Comparison of ENCODE assay signal across 15 mouse cellular contexts in genomic region chr1:191085597-191085996, GRCm38 (mm10). TPM values are rescaled to one million over a fixed set of nuclear protein-coding genes. Genes with fewer than 3 reads are reported as not detected.
DNase-seq lines count a peak whose midpoint lies in the region; ATAC-seq and TF ChIP-seq lines count a peak whose summit lies in the region.
"Had no signal": no experiment of that assay in that cellular context is flagged by ENCODE, and none has a peak within 500 bp of the region (broad histone marks: within the 10 kb centered on the region; RNA-seq: fewer than 3 reads in every experiment).

No protein-coding gene starts in this region.

- peak overlapping the region; percentile 41; the same call in 1 of the 2 replicates for H3K4me3 ChIP-seq in G1E (ENCODE audit: low read depth, low read length)
- H3K4me3 ChIP-seq in hindbrain, embryonic 12.5 days, result no peak overlapping the region
- H3K4me3 ChIP-seq: heart, embryonic 12.5 days; limb, embryonic 15.5 days; myocyte had no signal

- no peak overlapping the region for H3K4me2 ChIP-seq in hindbrain, embryonic 12.5 days (replicated peaks)
- H3K4me2 ChIP-seq: heart, embryonic 12.5 days; limb, embryonic 15.5 days had no signal

- no peak overlapping the region for H3K27ac ChIP-seq in hindbrain, embryonic 12.5 days
- H3K27ac ChIP-seq: limb, embryonic 15.5 days had no signal

- no peak overlapping the region for H3K9ac ChIP-seq in hindbrain, embryonic 12.5 days
- H3K9ac ChIP-seq: heart, embryonic 12.5 days; limb, embryonic 15.5 days had no signal

- no peaks in the 10 kb centered on the region for H3K9me3 ChIP-seq in G1E (replicated peaks)
- no peaks in the 10 kb centered on the region for H3K9me3 ChIP-seq in hindbrain, embryonic 12.5 days (replicated peaks)
- H3K9me3 ChIP-seq: heart, embryonic 12.5 days; limb, embryonic 15.5 days had no signal

- no peak for TF ChIP-seq CTCF in G1E (IDR thresholded peaks at IDR 0.05; ENCODE audit: low read depth, low read length)

- H3K4me1 ChIP-seq in G1E (ENCODE audit: insufficient read depth, low read depth, low read length), result peaks cover 70% of the 10 kb centered on the region
- H3K4me1 ChIP-seq in hindbrain, embryonic 12.5 days, result no peaks in the 10 kb centered on the region

- no peaks in the 10 kb centered on the region for H3K27me3 ChIP-seq in G1E (ENCODE audit: insufficient read depth, low read length)
- no peaks in the 10 kb centered on the region for H3K27me3 ChIP-seq in hindbrain, embryonic 12.5 days
- H3K27me3 ChIP-seq: heart, embryonic 12.5 days; limb, embryonic 15.5 days had no signal

- peak; percentile 37; the same call in 1 of the 2 replicates for ATAC-seq in G1E (ENCODE audit: extremely low read depth, insufficient number of reproducible peaks, low FRiP score, poor library complexity, severe bottlenecking)
- ATAC-seq in hindbrain, embryonic 12.5 days (ENCODE audit: low FRiP score), result no peak

- H3K36me3 ChIP-seq in G1E (replicated peaks), result peaks cover 72% of the 10 kb centered on the region
- H3K36me3 ChIP-seq in hindbrain, embryonic 12.5 days, result peaks cover 14% of the 10 kb centered on the region

- peak; percentile 41 to 43 for DNase-seq in B cell, adult 2 months
- peak; percentile 63 for DNase-seq in G1E (ENCODE audit: low spot score)
- peak; percentile 40 for DNase-seq in liver
- peak; percentile 57 for DNase-seq in lung, postnatal 36 days
- DNase-seq in testis, postnatal 10 days (ENCODE audit: low spot score), result no peak
- no peak for DNase-seq in cerebellum, adult 18-20 months
- DNase-seq in urinary bladder, postnatal 14 days (ENCODE audit: low spot score), result no peak

- WGBS in hindbrain, embryonic 12.5 days, result 81% methylated on average over 12 of the region's 12 CpGs

RNA-seq across cellular contexts. Expression of gene Batf3, which starts 12.1 kb away (rescaled TPM):
- total RNA-seq in G1E (2014; fragmentation: Nextera tagmentation), result not detected in 2 replicates
- 0.11 TPM in 1 of 2 replicates, not detected in the other for total RNA-seq in G1E (2017)
- 0.09 TPM in 1 of 2 replicates, not detected in the other for polyA plus RNA-seq in G1E (2012)
- 2.8 and 3.8 TPM in 2 replicates for polyA plus RNA-seq in hindbrain, embryonic 12.5 days (2016; fragmentation: Nextera tagmentation; extraction: Ambion mirVana)

RNA-seq across cellular contexts. Expression of gene Nsl1, which starts 22.8 kb away (rescaled TPM):
- total RNA-seq in G1E (2014; fragmentation: Nextera tagmentation), result 12.5 and 13.4 TPM in 2 replicates
- 18.1 and 22.1 TPM in 2 replicates for total RNA-seq in G1E (2017)
- 19.4 and 25.6 TPM in 2 replicates for polyA plus RNA-seq in G1E (2012)
- polyA plus RNA-seq in hindbrain, embryonic 12.5 days (2016; fragmentation: Nextera tagmentation; extraction: Ambion mirVana), result 12.6 and 15.8 TPM in 2 replicates

RNA-seq across cellular contexts. Expression of gene Tatdn3, which starts 22.9 kb away (rescaled TPM):
- total RNA-seq in G1E (2014; fragmentation: Nextera tagmentation) (33.6 and 53.0 TPM in 2 replicates), G1E (2017) (36.8 and 50.0 TPM in 2 replicates)
- polyA plus RNA-seq in G1E (2012), result 0.77 and 1.6 TPM in 2 replicates
- 14.5 and 17.6 TPM in 2 replicates for polyA plus RNA-seq in hindbrain, embryonic 12.5 days (2016; fragmentation: Nextera tagmentation; extraction: Ambion mirVana)

RNA-seq across cellular contexts. Expression of gene Spata45, which starts 49.2 kb away (rescaled TPM):
- not detected in 2 replicates for total RNA-seq in G1E (2014; fragmentation: Nextera tagmentation)
- total RNA-seq in G1E (2017), result not detected in 2 replicates
- not detected in 2 replicates for polyA plus RNA-seq in G1E (2012)
- not detected in 2 replicates for polyA plus RNA-seq in hindbrain, embryonic 12.5 days (2016; fragmentation: Nextera tagmentation; extraction: Ambion mirVana)
- total RNA-seq: adrenal gland, postnatal 10 days; left cerebral cortex, adult 18-20 months had no signal
- polyA plus RNA-seq: heart, embryonic 12.5 days; kidney, embryonic 16.5 days; limb, embryonic 15.5 days; myocyte; thymus, postnatal 0 days had no signal

RNA-seq across cellular contexts. Expression of gene Flvcr1, which starts 59.6 kb away (rescaled TPM):
- total RNA-seq in G1E (2014; fragmentation: Nextera tagmentation), result 18.7 and 20.2 TPM in 2 replicates
- 21.9 and 22.5 TPM in 2 replicates for total RNA-seq in G1E (2017)
- polyA plus RNA-seq in G1E (2012), result 8.2 and 8.8 TPM in 2 replicates
- polyA plus RNA-seq in hindbrain, embryonic 12.5 days (2016; fragmentation: Nextera tagmentation; extraction: Ambion mirVana), result 9.1 and 9.6 TPM in 2 replicates

Comparison
In these comparisons a context has a peak if more than half of its experiments do, and no peak if none do; other contexts are left out.
1. DNase-seq: peak in B cell, adult 2 months (2 of 2), G1E (single experiment), liver (single experiment) and lung, postnatal 36 days (single experiment); none in testis, postnatal 10 days (single experiment), cerebellum, adult 18-20 months (0 of 2) and urinary bladder, postnatal 14 days (single experiment).